9 mouse cellular contexts compared by ENCODE assay signal in genomic region chr19:59418024-59418423, GRCm38 (mm10). TPM values are rescaled to one million over a fixed set of nuclear protein-coding genes. Genes with fewer than 3 reads are reported as not detected.
A peak's percentile ranks its signal among the peaks of the same experiment; 100 is the strongest.
DNase-seq lines count a peak whose midpoint lies in the region; ATAC-seq and TF ChIP-seq lines count a peak whose summit lies in the region.
"Had no signal": no experiment of that assay in that cellular context is flagged by ENCODE, and none has a peak within 500 bp of the region (broad histone marks: within the 10 kb centered on the region; RNA-seq: fewer than 3 reads in every experiment).

No protein-coding gene starts in this region.

- no peaks in the 10 kb centered on the region for H3K27me3 ChIP-seq in forebrain, postnatal 0 days (ENCODE audit: insufficient read depth, low read length)
- H3K27me3 ChIP-seq: stomach, embryonic 15.5 days had no signal

- ATAC-seq in forebrain, postnatal 0 days: peak; percentile 88

- no peak overlapping the region for H3K9ac ChIP-seq in forebrain, postnatal 0 days
- H3K9ac ChIP-seq: stomach, embryonic 15.5 days had no signal

- peak overlapping the region; percentile 23 for H3K4me3 ChIP-seq in forebrain, postnatal 0 days (ENCODE audit: low read depth, low read length)
- H3K4me3 ChIP-seq: stomach, embryonic 15.5 days had no signal

- peak overlapping the region; percentile 38 for H3K4me2 ChIP-seq in forebrain, postnatal 0 days (ENCODE audit: low read depth)
- H3K4me2 ChIP-seq: stomach, embryonic 15.5 days had no signal

- no peaks in the 10 kb centered on the region for H3K4me1 ChIP-seq in forebrain, postnatal 0 days (ENCODE audit: insufficient read depth)
- H3K4me1 ChIP-seq: stomach, embryonic 15.5 days had no signal

- WGBS in forebrain, postnatal 0 days: 3% methylated on average over 15 of the region's 15 CpGs

- TF ChIP-seq CTCF in forebrain, postnatal 0 days (IDR thresholded peaks at IDR 0.05; ENCODE audit: low read depth): peak; percentile 90

- no peaks in the 10 kb centered on the region for H3K9me3 ChIP-seq in forebrain, postnatal 0 days (ENCODE audit: low read length)
- H3K9me3 ChIP-seq: stomach, embryonic 15.5 days had no signal

- DNase-seq in NIH3T3 (ENCODE audit: low read depth): peak; percentile 98
- peak; percentile 78 for DNase-seq in cerebellum, adult 8-10 months
- peak; percentile 95 for DNase-seq in forebrain, postnatal 0 days
- DNase-seq in heart, postnatal 4 days: peak; percentile 91
- peak; percentile 93 for DNase-seq in layer of hippocampus, adult 9-10 months (ENCODE audit: low spot score)
- peak; percentile 92 for DNase-seq in lung, postnatal 10 days
- DNase-seq in retina, adult 2 months (ENCODE audit: low read depth, low spot score): peak; percentile 44
- peak; percentile 95 for DNase-seq in thymus, postnatal 4 days

- H3K27ac ChIP-seq in forebrain, postnatal 0 days (ENCODE audit: low read depth, low read length): no peak overlapping the region
- H3K27ac ChIP-seq: stomach, embryonic 15.5 days had no signal

- H3K36me3 ChIP-seq in forebrain, postnatal 0 days (ENCODE audit: insufficient read depth): no peaks in the 10 kb centered on the region
- H3K36me3 ChIP-seq: stomach, embryonic 15.5 days had no signal

RNA-seq across cellular contexts. Expression of gene Emx2, which starts 40.1 kb away (rescaled TPM):
- total RNA-seq in forebrain, postnatal 0 days (2014; rRNA removed): 3.2 and 6.0 TPM in 2 replicates
- 4.7 and 11.2 TPM in 2 replicates for polyA plus RNA-seq in forebrain, postnatal 0 days (2015; fragmentation: Nextera tagmentation; extraction: Ambion mirVana)
- not detected for total RNA-seq in heart, postnatal 4 days (2021)

Comparison
In these comparisons a context has a peak if more than half of its experiments do, and no peak if none do; other contexts are left out.
1. DNase-seq: peak in every context shown above with its lines; median percentile 98 in NIH3T3; 95 in forebrain, postnatal 0 days; 95 in thymus, postnatal 4 days; 93 in layer of hippocampus, adult 9-10 months; 92 in lung, postnatal 10 days; 91 in heart, postnatal 4 days; 78 in cerebellum, adult 8-10 months; 44 in retina, adult 2 months.